Mouse (Mus musculus): ENCODE data around the gene Atf7. TPM values are rescaled to one million over a fixed set of nuclear protein-coding genes. Genes with fewer than 3 reads are reported as not detected.

Atf7 gene
- polyA plus RNA-seq, 1 experiment from 2014 or later, result 48.7 TPM

GRCm38 (mm10) chr15:102576972-102577371 is 48.3 kb downstream of the Atf7 start:
- no peak for ATAC-seq (ENCODE audit: insufficient number of reproducible peaks, low FRiP score, low TSS enrichment, low read depth)
- Histone ChIP-seq H3K4me2 (no peak overlapping the region), H3K27ac (no peak overlapping the region), H3K4me1 (no peaks in the 10 kb centered on the region), H3K4me3 (no peak overlapping the region), H3K36me3 (peaks cover 3% of the 10 kb centered on the region; the same call in 1 of the 2 replicates), H3K9ac (no peak overlapping the region), H3K9me3 (no peaks in the 10 kb centered on the region), H3K27me3 (no peaks in the 10 kb centered on the region)
- 64% methylated on average over 1 of the region's 1 CpGs for WGBS

GRCm38 (mm10) chr15:102572081-102572480 is 53.2 kb downstream of the Atf7 start:
- H3K36me3 ChIP-seq, result peaks cover 5% of the 10 kb centered on the region; the same call in 1 of the 2 replicates
- no peak overlapping the region for H3K4me2 ChIP-seq
- no peaks in the 10 kb centered on the region for H3K4me1 ChIP-seq
- no peak overlapping the region for H3K4me3 ChIP-seq
- H3K9ac ChIP-seq, result no peak overlapping the region
- no peak for ATAC-seq (ENCODE audit: insufficient number of reproducible peaks, low FRiP score, low TSS enrichment, low read depth)
- H3K27ac ChIP-seq, result no peak overlapping the region
- 65% methylated on average over 3 of the region's 3 CpGs for WGBS
- no peaks in the 10 kb centered on the region for H3K27me3 ChIP-seq
- no peaks in the 10 kb centered on the region for H3K9me3 ChIP-seq

GRCm38 (mm10) chr15:102567849-102568248 is 57.4 kb downstream of the Atf7 start:
- Histone ChIP-seq H3K9me3 (no peaks in the 10 kb centered on the region), H3K4me3 (no peak overlapping the region), H3K4me1 (no peaks in the 10 kb centered on the region), H3K36me3 (peaks cover 10% of the 10 kb centered on the region), H3K9ac (no peak overlapping the region), H3K4me2 (no peak overlapping the region), H3K27ac (no peak overlapping the region), H3K27me3 (no peaks in the 10 kb centered on the region)
- no peak for ATAC-seq (ENCODE audit: insufficient number of reproducible peaks, low FRiP score, low TSS enrichment, low read depth)
- WGBS, result 86% methylated on average over 2 of the region's 2 CpGs

GRCm38 (mm10) chr15:102563681-102564080 is 61.6 kb downstream of the Atf7 start:
- Histone ChIP-seq H3K9ac (no peak overlapping the region), H3K4me2 (no peak overlapping the region), H3K4me3 (no peak overlapping the region), H3K9me3 (no peaks in the 10 kb centered on the region), H3K27ac (no peak overlapping the region), H3K4me1 (no peaks in the 10 kb centered on the region), H3K36me3 (peaks cover 22% of the 10 kb centered on the region), H3K27me3 (no peaks in the 10 kb centered on the region)
- WGBS, result 55% methylated on average over 5 of the region's 5 CpGs
- ATAC-seq (ENCODE audit: insufficient number of reproducible peaks, low FRiP score, low TSS enrichment, low read depth), result no peak

- ATAC-seq (ENCODE audit: insufficient number of reproducible peaks, low FRiP score, low TSS enrichment, low read depth), result no peak
- H3K4me3 ChIP-seq, result no peak overlapping the region
- H3K4me1 ChIP-seq, result no peaks in the 10 kb centered on the region
- no peaks in the 10 kb centered on the region for H3K9me3 ChIP-seq
- peaks cover 22% of the 10 kb centered on the region for H3K36me3 ChIP-seq
- no peak overlapping the region for H3K9ac ChIP-seq
- no peak overlapping the region; the same call in 1 of the 2 replicates for H3K27ac ChIP-seq
- no peaks in the 10 kb centered on the region for H3K27me3 ChIP-seq
- WGBS, result 55% methylated on average over 3 of the region's 3 CpGs
- no peak overlapping the region for H3K4me2 ChIP-seq
Measured at GRCm38 (mm10) chr15:102563061-102563460, 62.2 kb downstream of the Atf7 start.

- no peak overlapping the region for H3K4me3 ChIP-seq
- no peaks in the 10 kb centered on the region for H3K9me3 ChIP-seq
- no peaks in the 10 kb centered on the region for H3K4me1 ChIP-seq
- no peak for ATAC-seq (ENCODE audit: insufficient number of reproducible peaks, low FRiP score, low TSS enrichment, low read depth)
- 90% methylated on average over 1 of the region's 1 CpGs for WGBS
- H3K9ac ChIP-seq, result no peak overlapping the region
- H3K36me3 ChIP-seq, result peaks cover 22% of the 10 kb centered on the region
- no peak overlapping the region for H3K4me2 ChIP-seq
- no peak overlapping the region for H3K27ac ChIP-seq
- H3K27me3 ChIP-seq, result no peaks in the 10 kb centered on the region
Measured at GRCm38 (mm10) chr15:102562491-102562890, 62.8 kb downstream of the Atf7 start.

GRCm38 (mm10) chr15:102557580-102557979 is 67.7 kb downstream of the Atf7 start:
- H3K36me3 ChIP-seq, result peaks cover 55% of the 10 kb centered on the region
- no peak for ATAC-seq (ENCODE audit: insufficient number of reproducible peaks, low FRiP score, low TSS enrichment, low read depth)
- H3K4me2 ChIP-seq, result no peak overlapping the region
- H3K4me1 ChIP-seq, result no peaks in the 10 kb centered on the region
- no peaks in the 10 kb centered on the region for H3K27me3 ChIP-seq
- H3K4me3 ChIP-seq, result no peak overlapping the region
- no peaks in the 10 kb centered on the region for H3K9me3 ChIP-seq
- no peak overlapping the region for H3K9ac ChIP-seq
- no peak overlapping the region for H3K27ac ChIP-seq

GRCm38 (mm10) chr15:102555581-102555980 is 69.7 kb downstream of the Atf7 start:
- no peak for ATAC-seq (ENCODE audit: insufficient number of reproducible peaks, low FRiP score, low TSS enrichment, low read depth)

GRCm38 (mm10) chr15:102552599-102552998 is 72.7 kb downstream of the Atf7 start:
- no peaks in the 10 kb centered on the region for H3K27me3 ChIP-seq
- no peaks in the 10 kb centered on the region for H3K9me3 ChIP-seq
- no peak overlapping the region for H3K9ac ChIP-seq
- no peaks in the 10 kb centered on the region for H3K4me1 ChIP-seq
- peaks cover 70% of the 10 kb centered on the region for H3K36me3 ChIP-seq
- WGBS, result 92% methylated on average over 5 of the region's 5 CpGs
- H3K4me2 ChIP-seq, result no peak overlapping the region
- ATAC-seq (ENCODE audit: insufficient number of reproducible peaks, low FRiP score, low TSS enrichment, low read depth), result no peak
- H3K27ac ChIP-seq, result no peak overlapping the region
- no peak overlapping the region for H3K4me3 ChIP-seq

More at GRCm38 (mm10) chr15:102555581-102555980, 69.7 kb downstream of the Atf7 start:
- Histone ChIP-seq H3K4me3 (no peak overlapping the region), H3K9ac (no peak overlapping the region), H3K36me3 (peaks cover 65% of the 10 kb centered on the region), H3K9me3 (no peaks in the 10 kb centered on the region), H3K4me2 (no peak overlapping the region), H3K27me3 (no peaks in the 10 kb centered on the region), H3K4me1 (no peaks in the 10 kb centered on the region), H3K27ac (no peak overlapping the region)
- 92% methylated on average over 1 of the region's 1 CpGs for WGBS

- Histone ChIP-seq H3K36me3 (peaks cover 67% of the 10 kb centered on the region), H3K9ac (no peak overlapping the region), H3K4me1 (no peaks in the 10 kb centered on the region), H3K27me3 (no peaks in the 10 kb centered on the region), H3K9me3 (no peaks in the 10 kb centered on the region), H3K4me3 (no peak overlapping the region), H3K4me2 (no peak overlapping the region), H3K27ac (no peak overlapping the region)
- 88% methylated on average over 3 of the region's 3 CpGs for WGBS
- no peak for ATAC-seq (ENCODE audit: insufficient number of reproducible peaks, low FRiP score, low TSS enrichment, low read depth)
Measured at GRCm38 (mm10) chr15:102547478-102547877, 77.8 kb downstream of the Atf7 start.

- H3K4me3 ChIP-seq, result no peak overlapping the region
- no peak overlapping the region for H3K4me2 ChIP-seq
- no peak overlapping the region for H3K27ac ChIP-seq
- H3K27me3 ChIP-seq, result no peaks in the 10 kb centered on the region
- WGBS, result 70% methylated on average over 3 of the region's 3 CpGs
- H3K9me3 ChIP-seq, result no peaks in the 10 kb centered on the region
- H3K9ac ChIP-seq, result no peak overlapping the region
- H3K4me1 ChIP-seq, result no peaks in the 10 kb centered on the region
- H3K36me3 ChIP-seq, result peaks cover 67% of the 10 kb centered on the region
- ATAC-seq (ENCODE audit: insufficient number of reproducible peaks, low FRiP score, low TSS enrichment, low read depth), result no peak
Measured at GRCm38 (mm10) chr15:102546677-102547427, 78.4 kb downstream of the Atf7 start.

- no peak overlapping the region for H3K9ac ChIP-seq
- no peaks in the 10 kb centered on the region for H3K9me3 ChIP-seq
- WGBS, result 91% methylated on average over 3 of the region's 3 CpGs
- H3K27me3 ChIP-seq, result no peaks in the 10 kb centered on the region
- no peak for ATAC-seq (ENCODE audit: insufficient number of reproducible peaks, low FRiP score, low TSS enrichment, low read depth)
- H3K36me3 ChIP-seq, result peaks cover 66% of the 10 kb centered on the region
- no peak overlapping the region for H3K4me3 ChIP-seq
- no peak overlapping the region for H3K4me2 ChIP-seq
- H3K4me1 ChIP-seq, result no peaks in the 10 kb centered on the region
- no peak overlapping the region for H3K27ac ChIP-seq
Measured at GRCm38 (mm10) chr15:102546246-102546645, 79.0 kb downstream of the Atf7 start.
